ENCODE assay signal across 8 mouse cellular contexts in the genomic region with DNA sequence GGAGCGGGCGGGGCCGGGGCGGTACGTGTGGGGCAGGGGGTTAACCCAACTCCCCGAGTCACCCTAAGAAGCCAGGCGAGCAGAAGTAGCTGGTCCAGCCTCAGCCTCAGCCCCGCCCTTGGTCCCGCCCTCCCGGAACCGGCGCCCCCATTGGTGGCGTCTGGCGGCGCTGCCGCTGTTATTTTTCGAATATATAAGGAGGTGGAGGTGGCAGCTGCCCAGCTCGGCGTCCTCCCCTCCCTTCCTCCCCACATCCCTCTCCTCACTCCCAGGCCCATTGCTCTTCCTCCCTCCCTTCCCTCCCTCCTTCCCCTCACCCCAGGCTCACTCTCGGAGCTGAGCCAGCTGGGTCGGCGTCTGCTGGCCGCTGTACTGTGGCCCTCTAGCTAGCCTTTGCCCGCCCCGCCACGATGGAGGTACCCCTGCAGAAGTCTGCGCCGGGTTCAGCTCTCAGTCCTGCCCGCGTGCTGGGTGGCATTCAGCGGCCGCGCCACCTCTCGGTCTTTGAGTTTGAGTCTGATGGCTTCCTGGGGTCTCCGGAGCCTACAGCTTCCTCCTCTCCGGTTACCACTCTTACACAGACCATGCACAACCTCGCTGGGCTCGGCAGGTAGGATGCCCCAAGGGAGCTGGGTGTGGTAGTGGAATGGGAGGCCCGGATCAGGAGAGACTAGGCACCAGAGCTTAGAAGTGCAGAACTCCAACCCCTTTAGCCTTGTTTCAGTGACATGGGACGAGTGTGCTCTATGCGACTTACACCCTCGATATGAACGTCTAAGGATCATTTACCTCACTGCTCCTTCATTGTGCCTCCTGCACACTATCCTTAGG. TPM values are rescaled to one million over a fixed set of nuclear protein-coding genes. Genes with fewer than 3 reads are reported as not detected.
A peak's percentile ranks its signal among the peaks of the same experiment; 100 is the strongest.
DNase-seq lines count a peak whose midpoint lies in the region; ATAC-seq and TF ChIP-seq lines count a peak whose summit lies in the region.

A gene (plus strand): TSS at position 179 of the 831 bp plus-strand sequence.
A gene (minus strand): TSS at position 512 of the 831 bp plus-strand sequence.

- peak; percentile 86 for DNase-seq in ZHBTc4 (ENCODE audit: low read depth, low spot score)
- DNase-seq in cerebellum, postnatal 25 days = peak; percentile 86 to 92
- DNase-seq in frontal cortex, postnatal 25 days (ENCODE audit: low spot score in 2 of 2) = peak; percentile 48 to 54
- DNase-seq in left cerebral cortex, adult 2 months (ENCODE audit: extremely low spot score in 1 of 2, low spot score in 2 of 2) = peak; percentile 78
- peak; percentile 72 to 76 for DNase-seq in right cerebral cortex, adult 2 months (ENCODE audit: low spot score in 2 of 2)
- DNase-seq in urinary bladder, postnatal 14 days (ENCODE audit: low spot score) = peak; percentile 91

- peak within 1 kb of the TSS; percentile 86 for H3K27ac ChIP-seq in hindbrain, embryonic 13.5 days
- peak within 1 kb of the TSS; percentile 80 for H3K27ac ChIP-seq in left cerebral cortex, adult 2 months
- peak within 1 kb of the TSS; percentile 68 for H3K27ac ChIP-seq in macrophage

- H3K4me3 ChIP-seq in hindbrain, embryonic 13.5 days = peak within 1 kb of the TSS; percentile 65
- H3K4me3 ChIP-seq in left cerebral cortex, adult 2 months = peak within 1 kb of the TSS; percentile 78
- peak within 1 kb of the TSS; percentile 70 for H3K4me3 ChIP-seq in macrophage (ENCODE audit: inconsistent target)

- ATAC-seq in hindbrain, embryonic 13.5 days (ENCODE audit: low FRiP score) = peak; percentile 83

- peaks cover 23% of the 10 kb centered on the region for H3K79me2 ChIP-seq in macrophage (ENCODE audit: inconsistent target)

- no peaks in the 10 kb centered on the region for H3K27me3 ChIP-seq in hindbrain, embryonic 13.5 days

- H3K4me1 ChIP-seq in hindbrain, embryonic 13.5 days (replicated peaks) = peaks cover 43% of the 10 kb centered on the region

- H3K4me2 ChIP-seq in hindbrain, embryonic 13.5 days = peak within 1 kb of the TSS; percentile 82

- intact Hi-C loops in left cerebral cortex, adult 2 months (cut with DNase I) = loop anchor here (1.0 kb wide), 1 partner anchor 23 kb away; no protein-coding TSS in a partner anchor

- peak within 1 kb of the TSS; percentile 83 for H3K9ac ChIP-seq in hindbrain, embryonic 13.5 days

- H3K36me3 ChIP-seq in hindbrain, embryonic 13.5 days = peaks cover 6% of the 10 kb centered on the region; the same call in 1 of the 2 replicates
- H3K36me3 ChIP-seq in macrophage (ENCODE audit: inconsistent target) = no peaks in the 10 kb centered on the region

- peak; percentile 50 for TF ChIP-seq CTCF in left cerebral cortex, adult 2 months (IDR thresholded peaks at IDR 0.05)

- H3K9me3 ChIP-seq in hindbrain, embryonic 13.5 days = no peaks in the 10 kb centered on the region

- 1% methylated on average over 35 of the region's 43 CpGs for WGBS in hindbrain, embryonic 13.5 days
- WGBS in macrophage (ENCODE audit: missing documents) = 2% methylated on average over 40 of the region's 43 CpGs

RNA-seq across cellular contexts. Expression of the first gene that starts in this region (rescaled TPM):
- polyA plus RNA-seq in hindbrain, embryonic 13.5 days (2015; fragmentation: Nextera tagmentation; extraction: Ambion mirVana) = 34.1 and 41.8 TPM in 2 replicates
- total RNA-seq in left cerebral cortex, adult 2 months (2021) = 10 to 100 TPM; 19.8 to 22.2 TPM
- 10 to 100 TPM in 13 of 26 experiments, 1 to 10 TPM in 13; 1.6 to 73.3 (median 11.7) TPM for total RNA-seq in macrophage (2018; cell fraction: chromatin; rRNA removed)
- total RNA-seq in macrophage (2018; cell fraction: cytosol; rRNA removed) = 10 to 100 TPM in 10 of 26 experiments, 1 to 10 TPM in 16; 3.5 to 20.4 (median 7.8) TPM
- total RNA-seq in macrophage (2018; cell fraction: nucleus; rRNA removed) = 10 to 100 TPM in 11 of 26 experiments, 1 to 10 TPM in 15; 2.7 to 35.5 (median 7.2) TPM
- 8.9 to 17.1 TPM (median 9.4 TPM) in 3 replicates for polyA plus RNA-seq in macrophage (2018)

RNA-seq across cellular contexts. Expression of the second gene that starts in this region (rescaled TPM):
- 8.7 and 9.9 TPM in 2 replicates for polyA plus RNA-seq in hindbrain, embryonic 13.5 days (2015; fragmentation: Nextera tagmentation; extraction: Ambion mirVana)
- total RNA-seq in left cerebral cortex, adult 2 months (2021) = 10 to 100 TPM; 10.9 to 11.0 TPM
- total RNA-seq in macrophage (2018; cell fraction: chromatin; rRNA removed) = 10 to 100 TPM in 1 of 26 experiments, 1 to 10 TPM in 25; 1.3 to 10.1 (median 4.6) TPM
- total RNA-seq in macrophage (2018; cell fraction: cytosol; rRNA removed) = 1 to 10 TPM in 24 of 26 experiments, under 1 TPM in 2; 0.84 to 3.6 (median 1.5) TPM
- 10 to 100 TPM in 1 of 26 experiments, 1 to 10 TPM in 25; 1.6 to 10.7 (median 4.0) TPM for total RNA-seq in macrophage (2018; cell fraction: nucleus; rRNA removed)
- 0.98 to 3.7 TPM (median 2.0 TPM) in 3 replicates for polyA plus RNA-seq in macrophage (2018)

Comparison
In these comparisons a context has a peak if more than half of its experiments do, and no peak if none do; other contexts are left out.
1. Peak in every context shown above with its lines: DNase-seq, ATAC-seq, H3K4me3 ChIP-seq and H3K27ac ChIP-seq.